ENCODE assay signal across 19 mouse cellular contexts in genomic region chr12:45137438-45138018, GRCm38 (mm10).
"Had no signal": no experiment of that assay in that cellular context is flagged by ENCODE, and none has a peak within 500 bp of the region (broad histone marks: within the 10 kb centered on the region; RNA-seq: fewer than 3 reads in every experiment).

No protein-coding gene starts in this region.

- H3K9ac ChIP-seq: liver, embryonic 13.5 days; lung, embryonic 14.5 days; midbrain, embryonic 12.5 days had no signal

- H3K9me3 ChIP-seq: liver, embryonic 13.5 days; megakaryocyte, embryonic 14.5 days; midbrain, embryonic 12.5 days had no signal

- H3K27me3 ChIP-seq: liver, embryonic 13.5 days; megakaryocyte, embryonic 14.5 days; midbrain, embryonic 12.5 days had no signal

- H3K36me3 ChIP-seq: liver, embryonic 13.5 days; midbrain, embryonic 12.5 days had no signal

- H3K4me2 ChIP-seq: liver, embryonic 13.5 days; lung, embryonic 14.5 days; midbrain, embryonic 12.5 days had no signal

- H3K4me1 ChIP-seq: liver, embryonic 13.5 days; megakaryocyte, embryonic 14.5 days; midbrain, embryonic 12.5 days had no signal

- H3K4me3 ChIP-seq: layer of hippocampus, adult 2 months; liver, embryonic 13.5 days; megakaryocyte, embryonic 14.5 days; midbrain, embryonic 12.5 days had no signal

- H3K27ac ChIP-seq: kidney, postnatal 0 days; layer of hippocampus, adult 2 months; liver, embryonic 13.5 days; midbrain, embryonic 12.5 days; stomach, postnatal 0 days had no signal

- DNase-seq: kidney, adult 2 months; kidney, postnatal 25 days; layer of hippocampus, adult 9-11 months; liver, embryonic 13.5 days; lung, embryonic 14.5 days; lung, postnatal 36 days; right cerebral cortex, adult 18-20 months; right cerebral cortex, postnatal 14 days; right cerebral cortex, postnatal 4 days; thymus, adult 2 months; thymus, postnatal 14 days; thymus, postnatal 4 days had no signal

- ATAC-seq: intestine, postnatal 0 days; lung, postnatal 0 days had no signal
